Mouse (Mus musculus) ES-E14 (cell line): ENCODE results near the gene Asnsd1. TPM values are rescaled to one million over a fixed set of nuclear protein-coding genes. Genes with fewer than 3 reads are reported as not detected.
"Not testable (repeated sequence)": the region's sequence is repeated elsewhere in the genome, so short reads cannot be mapped to it uniquely, and the experiment has no call there.

Source experiments
- DNase-seq: peaks from one replicate; pipeline ENCODE4 v3.0.0-alpha.2; 2013; ENCODE audit warnings: low read depth, low spot score
- H3K27ac ChIP-seq: 2 replicates; pipeline ENCODE4 v1.5.1; 2012; ENCODE audit warnings: low read depth, mild to moderate bottlenecking, low read length, moderate library complexity, mixed read lengths; ENCODE audit not compliant: poor library complexity, insufficient read depth, severe bottlenecking
- H3K36me3 ChIP-seq: 2 replicates; pipeline ENCODE4 v1.6.1; 2012; ENCODE audit warnings: mild to moderate bottlenecking, low read length, moderate library complexity, mixed read lengths; ENCODE audit not compliant: control insufficient read depth, poor library complexity, insufficient read depth, severe bottlenecking
- H3K4me1 ChIP-seq, 2 experiments: fragments of 150-350 bp in 1 of 2; sonication (generic) in 1 of 2; 2 replicates each; pipeline ENCODE4 v1.6.1; 2012; ENCODE audit warnings: low read length in 2 of 2, mild to moderate bottlenecking in 1 of 2, mixed read lengths in 1 of 2; ENCODE audit not compliant: control insufficient read depth in 2 of 2, insufficient read depth in 2 of 2, poor library complexity in 1 of 2
- H3K4me3 ChIP-seq, 2 experiments: fragments of 150-350 bp in 1 of 2; sonication (generic) in 1 of 2; 2 replicates each; pipeline ENCODE4 v1.5.1; 2012; ENCODE audit warnings: low read length in 2 of 2, low read depth in 1 of 2, mild to moderate bottlenecking in 1 of 2, mixed read lengths in 1 of 2; ENCODE audit not compliant: insufficient read depth in 1 of 2, poor library complexity in 1 of 2, severe bottlenecking in 1 of 2
- H3K9ac ChIP-seq: 2 replicates; pipeline ENCODE4 v1.6.1; 2012; ENCODE audit warnings: low read depth, mild to moderate bottlenecking, low read length, mixed read lengths; ENCODE audit not compliant: poor library complexity, insufficient read depth, severe bottlenecking
- H3K9me3 ChIP-seq: fragments of 150-350 bp; sonication (generic); 2 replicates; pipeline ENCODE4 v1.6.1; 2012; ENCODE audit warnings: low read depth, mild to moderate bottlenecking, low read length; ENCODE audit not compliant: control insufficient read depth, insufficient read depth
- CHD2 ChIP-seq: IDR thresholded peaks from 2 replicates; pipeline ENCODE4 v1.6.1; 2014; ENCODE audit warnings: mild to moderate bottlenecking, low read depth, low read length, inconsistent platforms
- HCFC1 ChIP-seq: IDR thresholded peaks from 2 replicates; pipeline ENCODE4 v1.6.1; 2012; ENCODE audit warnings: low read length, inconsistent platforms, borderline replicate concordance; ENCODE audit not compliant: insufficient read depth
- MAFK ChIP-seq: IDR thresholded peaks from 2 replicates; pipeline ENCODE4 v1.6.1; 2014; ENCODE audit warnings: mild to moderate bottlenecking, low read depth, low read length, inconsistent platforms; ENCODE audit not compliant: insufficient read depth
- ZC3H11A ChIP-seq: IDR thresholded peaks from 2 replicates; pipeline ENCODE4 v1.6.1; 2012; ENCODE audit warnings: low read depth, mild to moderate bottlenecking, inconsistent platforms, low read length, borderline replicate concordance
- ZNF384 ChIP-seq: IDR thresholded peaks from 2 replicates; pipeline ENCODE4 v1.6.1; 2012; ENCODE audit warnings: low read depth, low read length, inconsistent platforms
- in situ Hi-C, 2 experiments: fragments of 600-800 bp; cut with MboI; formaldehyde crosslinking; loops; one replicate each; pipeline ENCODE4 v1.15.1; 2025; ENCODE audit warnings: low sequenced_read_pairs in 2 of 2, inconsistent platforms in 1 of 2; ENCODE audit not compliant: unreplicated experiment in 2 of 2
- total RNA-seq: library from RNA; depleted of rRNA; stranded (reverse); fragments of 300-350 nt; gene quantifications from 2 replicates; pipeline ENCODE4 v1.2.3, GENCODE M21; 2012

The Asnsd1 gene
- total RNA-seq, 1 experiment, result 48.9 TPM

DNA sequence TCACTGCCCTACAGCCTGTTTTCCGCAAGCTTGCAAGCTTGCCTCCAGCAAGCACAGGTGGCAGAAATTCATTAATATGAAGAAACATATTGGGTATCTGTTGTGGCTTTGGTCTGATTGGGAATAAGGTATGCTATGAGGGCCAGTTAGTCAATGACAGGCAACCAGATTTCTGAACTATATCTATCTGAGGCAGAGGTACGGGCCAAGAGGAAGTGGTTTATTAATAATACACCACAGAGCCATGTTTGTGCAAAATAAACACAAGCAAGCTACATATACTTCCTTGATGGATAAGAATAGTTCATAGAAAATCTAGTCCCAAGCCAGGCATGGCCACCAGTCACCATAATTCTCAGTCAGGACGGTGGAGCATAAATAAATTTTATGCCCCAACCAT, 25.2 kb upstream of the Asnsd1 start:
- Histone ChIP-seq H3K27ac (no peak overlapping the region), H3K36me3 (no peaks in the 10 kb centered on the region), H3K4me1 (no peaks in the 10 kb centered on the region), H3K4me3 (no peak overlapping the region), H3K9ac (no peak overlapping the region), H3K9me3 (no peaks in the 10 kb centered on the region)
- no peak for TF ChIP-seq MAFK
- no peak for TF ChIP-seq ZNF384
- TF ChIP-seq ZC3H11A, result no peak
- TF ChIP-seq CHD2, result no peak
- TF ChIP-seq HCFC1, result no peak
- in situ Hi-C loops, result no loop called here
- no peak for DNase-seq

DNA sequence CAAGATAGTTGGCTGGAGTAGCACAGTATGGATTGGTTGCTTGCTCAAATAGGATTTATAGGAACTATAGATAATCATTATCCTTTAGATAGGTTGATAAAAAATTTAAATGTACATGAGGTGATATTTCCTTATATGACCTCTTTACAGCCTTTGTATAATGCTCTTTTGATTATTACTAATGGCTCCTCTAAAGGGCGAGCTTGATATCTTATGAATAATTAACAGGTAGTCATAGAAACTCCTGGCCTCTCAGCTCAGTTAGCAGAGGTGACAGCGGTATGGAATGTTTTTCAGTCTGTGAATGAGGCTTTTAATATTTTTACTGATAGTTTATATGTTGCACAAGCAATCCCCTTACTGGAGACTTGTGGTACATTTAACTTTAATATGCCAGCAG, 23.4 kb upstream of the Asnsd1 start:
- H3K9me3 ChIP-seq, DNase-seq, H3K4me1 ChIP-seq, H3K9ac ChIP-seq, H3K27ac ChIP-seq, in situ Hi-C loops, H3K4me3 ChIP-seq, H3K36me3 ChIP-seq: not testable (repeated sequence)

DNA sequence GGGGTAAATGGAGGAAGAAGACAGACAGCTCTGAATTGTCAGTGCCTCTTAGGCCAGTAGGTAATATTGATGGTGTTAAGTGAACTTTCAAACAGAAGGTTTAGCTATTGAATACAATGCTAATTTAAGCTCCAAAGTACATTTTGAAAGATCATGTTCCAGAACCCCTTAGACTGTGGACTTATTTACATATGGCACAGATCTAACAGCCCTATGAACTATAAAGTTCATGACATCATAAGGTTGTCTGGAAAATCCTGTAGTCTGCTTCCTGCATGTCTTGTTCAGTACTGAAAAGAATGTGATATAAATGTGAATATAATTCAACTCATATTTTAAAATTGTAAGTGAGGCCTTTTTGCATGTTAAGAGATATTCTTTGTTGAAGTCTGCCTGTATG, 6.4 kb upstream of the Asnsd1 start:
- in situ Hi-C loops, result no loop called here
- Histone ChIP-seq H3K9ac (no peak overlapping the region), H3K4me3 (no peak overlapping the region), H3K27ac (no peak overlapping the region), H3K4me1 (no peaks in the 10 kb centered on the region), H3K36me3 (no peaks in the 10 kb centered on the region), H3K9me3 (no peaks in the 10 kb centered on the region)
- no peak for DNase-seq
- TF ChIP-seq ZNF384 (no peak), MAFK (no peak)

DNA sequence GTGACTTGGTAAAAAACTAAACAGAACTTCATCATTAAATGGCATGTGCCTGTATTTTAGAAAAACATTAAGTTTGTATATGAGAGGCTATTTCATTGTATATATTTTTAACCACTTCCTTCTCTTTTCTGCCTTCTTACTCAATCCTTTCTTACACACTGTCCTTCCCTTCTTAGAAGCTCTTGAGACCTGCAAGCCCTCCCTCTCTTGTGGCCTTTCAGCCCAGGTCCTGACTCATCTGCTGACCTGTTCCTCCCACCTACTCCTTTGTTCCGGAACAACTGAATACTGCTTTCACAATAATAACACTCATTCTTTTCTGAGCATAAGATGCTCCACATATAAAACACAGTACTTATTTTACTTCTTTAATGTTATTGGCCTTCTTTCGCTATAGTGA, 11.5 kb downstream of the Asnsd1 start:
- TF ChIP-seq ZNF384, result no peak
- no peak for TF ChIP-seq HCFC1
- TF ChIP-seq CHD2, result no peak
- TF ChIP-seq ZC3H11A, result no peak
- no peak for TF ChIP-seq MAFK
- H3K27ac ChIP-seq, result no peak overlapping the region
- no peaks in the 10 kb centered on the region for H3K4me1 ChIP-seq
- no peak overlapping the region for H3K4me3 ChIP-seq
- no peaks in the 10 kb centered on the region for H3K9me3 ChIP-seq
- in situ Hi-C loops, result no loop called here
- H3K36me3 ChIP-seq, result no peaks in the 10 kb centered on the region
- DNase-seq, result no peak
- H3K9ac ChIP-seq, result no peak overlapping the region

DNA sequence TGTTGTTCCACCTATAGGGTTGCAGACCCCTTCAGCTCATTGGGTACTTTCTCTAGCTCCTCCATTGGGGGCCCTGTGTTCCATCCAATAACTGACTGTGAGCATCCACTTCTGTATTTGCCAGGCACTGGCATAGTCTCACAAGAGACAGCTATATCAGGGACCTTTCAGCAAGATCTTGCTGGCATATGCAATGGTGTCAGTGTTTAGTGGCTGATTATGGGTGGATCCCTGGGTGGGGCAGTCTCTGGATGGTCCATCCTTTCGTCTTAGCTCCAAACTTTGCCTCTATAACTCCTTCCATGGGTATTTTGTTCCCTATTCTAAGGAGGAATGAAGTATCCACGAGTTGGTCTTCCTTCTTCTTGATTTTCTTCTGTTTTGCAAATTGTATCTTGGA, 15.1 kb downstream of the Asnsd1 start:
- H3K9ac ChIP-seq, H3K4me1 ChIP-seq, DNase-seq, H3K36me3 ChIP-seq, in situ Hi-C loops, H3K27ac ChIP-seq, H3K4me3 ChIP-seq, H3K9me3 ChIP-seq: not testable (repeated sequence)
